Mouse (Mus musculus) myocyte (in vitro differentiated cells): ENCODE data around the gene Xcr1.

Source experiments
- E2F4 ChIP-seq: IDR thresholded peaks from one replicate; pipeline ENCODE4 v1.6.1; 2011; ENCODE audit warnings: mild to moderate bottlenecking, control low read depth, moderate library complexity; ENCODE audit not compliant: insufficient read depth
- POLR2A ChIP-seq: IDR thresholded peaks from one replicate; pipeline ENCODE4 v1.6.1; 2011; ENCODE audit warnings: low read depth, mild to moderate bottlenecking, control low read depth, moderate library complexity; ENCODE audit not compliant: insufficient read length
- POLR2AphosphoS2 ChIP-seq: IDR thresholded peaks from one replicate; pipeline ENCODE4 v1.6.1; 2011; ENCODE audit warnings: low read depth, control low read depth; ENCODE audit not compliant: insufficient read length
- USF1 ChIP-seq: IDR thresholded peaks from one replicate; pipeline ENCODE4 v1.6.1; 2011; ENCODE audit warnings: low read depth, mild to moderate bottlenecking, control low read depth, moderate library complexity

GRCm38 (mm10) chr9:123861929-123862328 is at the start of gene Xcr1:
- TF ChIP-seq POLR2A, result no peak
- no peak for TF ChIP-seq POLR2AphosphoS2
- no peak for TF ChIP-seq USF1
- no peak for TF ChIP-seq E2F4
